In genomic region chr9:57940861-57941638, GRCm38 (mm10) we compare ENCODE assay signal across 8 mouse cellular contexts. TPM values are rescaled to one million over a fixed set of nuclear protein-coding genes. Genes with fewer than 3 reads are reported as not detected.
DNase-seq lines count a peak whose midpoint lies in the region; ATAC-seq and TF ChIP-seq lines count a peak whose summit lies in the region.

No protein-coding gene starts in this region.

- H3K27me3 ChIP-seq in cerebellum, adult 2 months (ENCODE audit: control insufficient read depth, insufficient read depth, low read length), result no peaks in the 10 kb centered on the region
- H3K27me3 ChIP-seq in heart, embryonic 12.5 days (replicated peaks), result peaks cover 80% of the 10 kb centered on the region
- peaks cover 46% of the 10 kb centered on the region for H3K27me3 ChIP-seq in liver, embryonic 14.5 days (ENCODE audit: control insufficient read depth, insufficient read depth, low read length)
- H3K27me3 ChIP-seq in stomach, postnatal 0 days (ENCODE audit: control insufficient read depth, insufficient read depth, low read length), result peaks cover 6% of the 10 kb centered on the region; the same call in 1 of the 2 replicates

- no peaks in the 10 kb centered on the region for H3K36me3 ChIP-seq in heart, embryonic 12.5 days
- H3K36me3 ChIP-seq in liver, embryonic 14.5 days (replicated peaks; ENCODE audit: control insufficient read depth, insufficient read depth, low read depth), result no peaks in the 10 kb centered on the region
- no peaks in the 10 kb centered on the region for H3K36me3 ChIP-seq in stomach, postnatal 0 days (ENCODE audit: control insufficient read depth, insufficient read depth, low read length)

- H3K4me2 ChIP-seq in heart, embryonic 12.5 days, result peak overlapping the region; percentile 93
- H3K4me2 ChIP-seq in liver, embryonic 14.5 days (ENCODE audit: low read depth), result peak overlapping the region; percentile 50
- peak overlapping the region; percentile 99 for H3K4me2 ChIP-seq in stomach, postnatal 0 days (replicated peaks; ENCODE audit: low read depth)

- WGBS in lung, adult 2 months, result 8% methylated on average over 28 of the region's 28 CpGs
- 2% methylated on average over 28 of the region's 28 CpGs for WGBS in cerebellum, adult 2 months
- 3% methylated on average over 28 of the region's 28 CpGs for WGBS in heart, embryonic 12.5 days
- WGBS in liver, embryonic 14.5 days (ENCODE audit: insufficient replicate concordance), result 6% methylated on average over 28 of the region's 28 CpGs
- WGBS in stomach, postnatal 0 days, result 5% methylated on average over 28 of the region's 28 CpGs

- H3K4me1 ChIP-seq in lung, adult 2 months (ENCODE audit: control insufficient read depth, insufficient read depth, low read length), result peaks cover 4% of the 10 kb centered on the region
- peaks cover 58% of the 10 kb centered on the region for H3K4me1 ChIP-seq in cerebellum, adult 2 months (ENCODE audit: control insufficient read depth, insufficient read depth, low read length)
- peaks cover 13% of the 10 kb centered on the region for H3K4me1 ChIP-seq in heart, embryonic 12.5 days (replicated peaks)
- H3K4me1 ChIP-seq in liver, embryonic 14.5 days (replicated peaks; ENCODE audit: control insufficient read depth in 2 of 2, insufficient read depth in 2 of 2, low read length in 1 of 2), result no peaks in the 10 kb centered on the region
- H3K4me1 ChIP-seq in stomach, postnatal 0 days (replicated peaks; ENCODE audit: control insufficient read depth, insufficient read depth), result no peaks in the 10 kb centered on the region; the same call in 1 of the 2 replicates

- DNase-seq in lung, adult 2 months, result no peak
- DNase-seq in lung, postnatal 25 days (ENCODE audit: low spot score), result no peak
- peak; percentile 65 to 68 for DNase-seq in cerebellum, adult 2 months
- no peak for DNase-seq in liver, embryonic 14.5 days (ENCODE audit: low read depth in 3 of 3, low spot score in 3 of 3)
- no peak for DNase-seq in stomach, postnatal 0 days (ENCODE audit: low spot score)
- no peak for DNase-seq in layer of hippocampus, adult 8-10 months (ENCODE audit: low spot score in 2 of 2)

- peak overlapping the region; percentile 70 for H3K9ac ChIP-seq in heart, embryonic 12.5 days
- no peak overlapping the region for H3K9ac ChIP-seq in liver, embryonic 14.5 days (replicated peaks)
- peak overlapping the region; percentile 68 for H3K9ac ChIP-seq in stomach, postnatal 0 days (ENCODE audit: low read length)

- peak overlapping the region; percentile 71 for H3K4me3 ChIP-seq in lung, adult 2 months (replicated peaks; ENCODE audit: extremely low read depth, low read depth, low read length)
- peak overlapping the region; percentile 67 for H3K4me3 ChIP-seq in cerebellum, adult 2 months (replicated peaks; ENCODE audit: insufficient read depth, low read depth, low read length)
- peak overlapping the region; percentile 58 for H3K4me3 ChIP-seq in heart, embryonic 12.5 days
- peak overlapping the region in 1 of 2 experiments; percentile 43; a peak in 2 of 4 replicates for H3K4me3 ChIP-seq in liver, embryonic 14.5 days (ENCODE audit: insufficient read depth in 1 of 2, low read depth in 2 of 2, low read length in 2 of 2)
- peak overlapping the region; percentile 66 for H3K4me3 ChIP-seq in stomach, postnatal 0 days (ENCODE audit: low read depth, low read length)

- no peaks in the 10 kb centered on the region for H3K9me3 ChIP-seq in heart, embryonic 12.5 days (replicated peaks)
- H3K9me3 ChIP-seq in liver, embryonic 14.5 days (ENCODE audit: control insufficient read depth, low read length), result no peaks in the 10 kb centered on the region
- H3K9me3 ChIP-seq in stomach, postnatal 0 days (ENCODE audit: control insufficient read depth, low read length), result no peaks in the 10 kb centered on the region

- no peak for ATAC-seq in heart, embryonic 12.5 days (ENCODE audit: insufficient number of reproducible peaks, low FRiP score)
- no peak for ATAC-seq in liver, embryonic 14.5 days (ENCODE audit: insufficient read depth)
- ATAC-seq in stomach, postnatal 0 days (ENCODE audit: low FRiP score, low TSS enrichment), result peak; percentile 8; the same call in 1 of the 2 replicates
- ATAC-seq in erythroid progenitor cell, adult 5-6 weeks (replicated peaks; ENCODE audit: low FRiP score, poor library complexity, severe bottlenecking), result no peak

- TF ChIP-seq CTCF in lung, adult 2 months (IDR thresholded peaks at IDR 0.05; ENCODE audit: insufficient read depth, low read length), result no peak
- TF ChIP-seq CTCF in cerebellum, adult 2 months (IDR thresholded peaks at IDR 0.05; ENCODE audit: borderline replicate concordance, insufficient read depth, low read depth, low read length), result no peak
- TF ChIP-seq CTCF in liver, embryonic 14.5 days (IDR thresholded peaks at IDR 0.05; ENCODE audit: low read depth), result no peak
- TF ChIP-seq CTCF in stomach, postnatal 0 days (IDR thresholded peaks at IDR 0.05; ENCODE audit: low read depth), result no peak

- TF ChIP-seq POLR2A in lung, adult 2 months (IDR thresholded peaks at IDR 0.05; ENCODE audit: borderline replicate concordance, extremely low read depth, low read depth, low read length), result no peak
- TF ChIP-seq POLR2A in cerebellum, adult 2 months (IDR thresholded peaks at IDR 0.05; ENCODE audit: borderline replicate concordance, insufficient read depth, low read length), result no peak

- TF ChIP-seq EP300 in liver, embryonic 14.5 days (IDR thresholded peaks at IDR 0.05; ENCODE audit: low read depth), result no peak
- TF ChIP-seq EP300 in stomach, postnatal 0 days (optimal IDR thresholded peaks at IDR 0.05), result no peak

- H3K27ac ChIP-seq in cerebellum, adult 2 months (ENCODE audit: insufficient read depth, low read length), result peak overlapping the region; percentile 49
- no peak overlapping the region for H3K27ac ChIP-seq in heart, embryonic 12.5 days (ENCODE audit: poor library complexity, severe bottlenecking)
- H3K27ac ChIP-seq in liver, embryonic 14.5 days, result no peak overlapping the region
- no peak overlapping the region for H3K27ac ChIP-seq in stomach, postnatal 0 days (replicated peaks)

RNA-seq across cellular contexts. Expression of gene Sema7a, which starts 1.1 kb away (rescaled TPM):
- 69.3 and 90.1 TPM in 2 replicates for polyA plus RNA-seq in lung, adult 2 months (2012; rRNA removed)
- 177 and 189 TPM in 2 replicates for polyA plus RNA-seq in cerebellum, adult 2 months (2012; rRNA removed)
- polyA plus RNA-seq in heart, embryonic 12.5 days (2016; fragmentation: Nextera tagmentation; extraction: Ambion mirVana), result 0.14 and 0.18 TPM in 2 replicates
- 0.08 and 0.14 TPM in 2 replicates for polyA plus RNA-seq in liver, embryonic 14.5 days (2012; rRNA removed)
- not detected in 2 replicates for polyA plus RNA-seq in liver, embryonic 14.5 days (2014; fragmentation: Nextera tagmentation; extraction: Ambion mirVana)
- polyA plus RNA-seq in stomach, postnatal 0 days (2015; fragmentation: Nextera tagmentation; extraction: Ambion mirVana), result 0.68 and 1.0 TPM in 2 replicates
- total RNA-seq in erythroid progenitor cell, adult 5-6 weeks (2015; ENCODE audit: low replicate concordance), result 0.42 TPM in 1 of 2 replicates, not detected in the other
- 0.64 TPM in 1 of 2 replicates, not detected in the other for total RNA-seq in erythroid progenitor cell, adult 5-6 weeks (2017; ENCODE audit: low replicate concordance)
- total RNA-seq in layer of hippocampus, adult 8-10 months (2022), result 100 to 1,000 TPM in 1 of 4 experiments, 10 to 100 TPM in 3; 91.0 to 102 (median 94.4) TPM

RNA-seq across cellular contexts. Expression of gene Ubl7, which starts 30.3 kb away (rescaled TPM):
- polyA plus RNA-seq in lung, adult 2 months (2012; rRNA removed), result 131 and 138 TPM in 2 replicates
- 133 and 140 TPM in 2 replicates for polyA plus RNA-seq in cerebellum, adult 2 months (2012; rRNA removed)
- polyA plus RNA-seq in heart, embryonic 12.5 days (2016; fragmentation: Nextera tagmentation; extraction: Ambion mirVana), result 103 and 104 TPM in 2 replicates
- polyA plus RNA-seq in liver, embryonic 14.5 days (2012; rRNA removed), result 25.4 and 35.6 TPM in 2 replicates
- polyA plus RNA-seq in liver, embryonic 14.5 days (2014; fragmentation: Nextera tagmentation; extraction: Ambion mirVana), result 44.8 and 46.6 TPM in 2 replicates
- 93.1 and 94.6 TPM in 2 replicates for polyA plus RNA-seq in stomach, postnatal 0 days (2015; fragmentation: Nextera tagmentation; extraction: Ambion mirVana)
- total RNA-seq in erythroid progenitor cell, adult 5-6 weeks (2015; ENCODE audit: low replicate concordance), result 16.2 and 33.1 TPM in 2 replicates
- total RNA-seq in erythroid progenitor cell, adult 5-6 weeks (2017; ENCODE audit: low replicate concordance), result 13.8 and 15.0 TPM in 2 replicates
- total RNA-seq in layer of hippocampus, adult 8-10 months (2022), result 100 to 1,000 TPM in 2 of 4 experiments, 10 to 100 TPM in 2; 94.6 to 102 (median 98.2) TPM

Comparison
In these comparisons a context has a peak if more than half of its experiments do, and no peak if none do; other contexts are left out.
1. DNase-seq: peak in cerebellum, adult 2 months (2 of 2); none in lung, adult 2 months (single experiment), lung, postnatal 25 days (single experiment), liver, embryonic 14.5 days (0 of 3), stomach, postnatal 0 days (single experiment) and layer of hippocampus, adult 8-10 months (0 of 2).
2. RNA of gene Sema7a, which starts 1.1 kb away (polyA plus RNA-seq): 177 to 189 TPM in cerebellum, adult 2 months and 69.3 to 90.1 TPM in lung, adult 2 months; 0.68 to 1.0 TPM in stomach, postnatal 0 days, 0.14 to 0.18 TPM in heart, embryonic 12.5 days and 0.08 to 0.14 TPM in liver, embryonic 14.5 days; every median in the first group is over 10 times any median in the second.
3. Peak in every context shown above with its lines, with median percentiles within 50 percentile points of each other: H3K4me2 ChIP-seq.